Mouse (Mus musculus): ENCODE results near the gene Zar1. TPM values are rescaled to one million over a fixed set of nuclear protein-coding genes. Genes with fewer than 3 reads are reported as not detected.
"Not testable (repeated sequence)": the region's sequence is repeated elsewhere in the genome, so short reads cannot be mapped to it uniquely, and the experiment has no call there.

The Zar1 gene
- polyA plus RNA-seq (2014; fragmentation: Nextera tagmentation; extraction: Ambion mirVana), result 0.55 and 1.3 TPM in 2 replicates

- not testable (repeated sequence) for H3K36me3 ChIP-seq (ENCODE audit: control insufficient read depth, insufficient read depth, low read length); H3K4me1 ChIP-seq (ENCODE audit: control insufficient read depth, insufficient read depth, low read length); H3K27ac ChIP-seq (replicated peaks; ENCODE audit: low read depth, low read length); H3K27me3 ChIP-seq (ENCODE audit: control insufficient read depth, insufficient read depth, low read length); H3K9me3 ChIP-seq (ENCODE audit: control insufficient read depth, low read length)
- ATAC-seq (ENCODE audit: insufficient number of reproducible peaks, low FRiP score, low TSS enrichment, low read depth), result peak; percentile 51
- DNase-seq (ENCODE audit: low spot score), result peak; percentile 38
- Histone ChIP-seq H3K4me2 (ENCODE audit: low read depth, severe bottlenecking) (peak within 1 kb of the TSS; percentile 71), H3K9ac (ENCODE audit: low read length) (peak within 1 kb of the TSS; percentile 45; the same call in 1 of the 2 replicates), H3K4me3 (ENCODE audit: low read depth, low read length) (peak within 1 kb of the TSS; percentile 41)
- WGBS, result 7% methylated on average over 14 of the region's 21 CpGs
Measured at GRCm38 (mm10) chr5:72580970-72581332, at the start of gene Zar1. Gene Zar1 (minus strand): TSS chr5:72581254.

- Histone ChIP-seq H3K4me2 (ENCODE audit: low read depth, severe bottlenecking) (no peak overlapping the region), H3K9ac (ENCODE audit: low read length) (no peak overlapping the region), H3K27ac (replicated peaks; ENCODE audit: low read depth, low read length) (no peak overlapping the region), H3K9me3 (ENCODE audit: control insufficient read depth, low read length) (no peaks in the 10 kb centered on the region), H3K36me3 (ENCODE audit: control insufficient read depth, insufficient read depth, low read length) (no peaks in the 10 kb centered on the region), H3K4me1 (ENCODE audit: control insufficient read depth, insufficient read depth, low read length) (no peaks in the 10 kb centered on the region), H3K27me3 (ENCODE audit: control insufficient read depth, insufficient read depth, low read length) (no peaks in the 10 kb centered on the region), H3K4me3 (ENCODE audit: low read depth, low read length) (no peak overlapping the region)
- DNase-seq (ENCODE audit: low spot score) (no peak), ATAC-seq (ENCODE audit: insufficient number of reproducible peaks, low FRiP score, low TSS enrichment, low read depth) (no peak)
- WGBS, result 92% methylated on average over 6 of the region's 6 CpGs
Measured at GRCm38 (mm10) chr5:72630026-72630425, 49.0 kb upstream of the Zar1 start.

GRCm38 (mm10) chr5:72621022-72621421 lies 40.0 kb upstream of the Zar1 start:
- H3K4me2 ChIP-seq (ENCODE audit: low read depth, severe bottlenecking), result no peak overlapping the region
- no peaks in the 10 kb centered on the region for H3K9me3 ChIP-seq (ENCODE audit: control insufficient read depth, low read length)
- H3K27ac ChIP-seq (replicated peaks; ENCODE audit: low read depth, low read length), result no peak overlapping the region
- H3K36me3 ChIP-seq (ENCODE audit: control insufficient read depth, insufficient read depth, low read length), result no peaks in the 10 kb centered on the region
- ATAC-seq (ENCODE audit: insufficient number of reproducible peaks, low FRiP score, low TSS enrichment, low read depth) (no peak), DNase-seq (ENCODE audit: low spot score) (no peak)
- H3K4me1 ChIP-seq (ENCODE audit: control insufficient read depth, insufficient read depth, low read length), result no peaks in the 10 kb centered on the region
- no peak overlapping the region for H3K4me3 ChIP-seq (ENCODE audit: low read depth, low read length)
- no peaks in the 10 kb centered on the region for H3K27me3 ChIP-seq (ENCODE audit: control insufficient read depth, insufficient read depth, low read length)
- H3K9ac ChIP-seq (ENCODE audit: low read length), result no peak overlapping the region
- 90% methylated on average over 1 of the region's 1 CpGs for WGBS

GRCm38 (mm10) chr5:72617413-72617812 lies 36.4 kb upstream of the Zar1 start:
- ATAC-seq (ENCODE audit: insufficient number of reproducible peaks, low FRiP score, low TSS enrichment, low read depth) (no peak), DNase-seq (ENCODE audit: low spot score) (no peak)
- H3K4me1 ChIP-seq (ENCODE audit: control insufficient read depth, insufficient read depth, low read length), result no peaks in the 10 kb centered on the region
- H3K9me3 ChIP-seq (ENCODE audit: control insufficient read depth, low read length), result no peaks in the 10 kb centered on the region
- no peak overlapping the region for H3K27ac ChIP-seq (replicated peaks; ENCODE audit: low read depth, low read length)
- no peaks in the 10 kb centered on the region for H3K36me3 ChIP-seq (ENCODE audit: control insufficient read depth, insufficient read depth, low read length)
- no peak overlapping the region for H3K4me3 ChIP-seq (ENCODE audit: low read depth, low read length)
- H3K9ac ChIP-seq (ENCODE audit: low read length), result no peak overlapping the region
- 87% methylated on average over 4 of the region's 4 CpGs for WGBS
- H3K27me3 ChIP-seq (ENCODE audit: control insufficient read depth, insufficient read depth, low read length), result no peaks in the 10 kb centered on the region
- H3K4me2 ChIP-seq (ENCODE audit: low read depth, severe bottlenecking), result no peak overlapping the region

- 91% methylated on average over 4 of the region's 4 CpGs for WGBS
- ATAC-seq (ENCODE audit: insufficient number of reproducible peaks, low FRiP score, low TSS enrichment, low read depth), result no peak
- no peaks in the 10 kb centered on the region for H3K27me3 ChIP-seq (ENCODE audit: control insufficient read depth, insufficient read depth, low read length)
Measured at GRCm38 (mm10) chr5:72603138-72603537, 22.1 kb upstream of the Zar1 start.

GRCm38 (mm10) chr5:72601006-72601405 lies 20.0 kb upstream of the Zar1 start:
- H3K9me3 ChIP-seq (ENCODE audit: control insufficient read depth, low read length), result no peaks in the 10 kb centered on the region
- 16% methylated on average over 5 of the region's 5 CpGs for WGBS
- no peak overlapping the region for H3K27ac ChIP-seq (replicated peaks; ENCODE audit: low read depth, low read length)
- no peaks in the 10 kb centered on the region for H3K36me3 ChIP-seq (ENCODE audit: control insufficient read depth, insufficient read depth, low read length)
- peak; percentile 64 for DNase-seq (ENCODE audit: low spot score)
- no peaks in the 10 kb centered on the region for H3K4me1 ChIP-seq (ENCODE audit: control insufficient read depth, insufficient read depth, low read length)
- no peak overlapping the region for H3K9ac ChIP-seq (ENCODE audit: low read length)
- H3K4me2 ChIP-seq (ENCODE audit: low read depth, severe bottlenecking), result no peak overlapping the region
- no peak overlapping the region for H3K4me3 ChIP-seq (ENCODE audit: low read depth, low read length)
- H3K27me3 ChIP-seq (ENCODE audit: control insufficient read depth, insufficient read depth, low read length), result no peaks in the 10 kb centered on the region
- no peak for ATAC-seq (ENCODE audit: insufficient number of reproducible peaks, low FRiP score, low TSS enrichment, low read depth)

More at GRCm38 (mm10) chr5:72603138-72603537, 22.1 kb upstream of the Zar1 start:
- Histone ChIP-seq H3K4me1 (ENCODE audit: control insufficient read depth, insufficient read depth, low read length) (no peaks in the 10 kb centered on the region), H3K36me3 (ENCODE audit: control insufficient read depth, insufficient read depth, low read length) (no peaks in the 10 kb centered on the region), H3K27ac (replicated peaks; ENCODE audit: low read depth, low read length) (no peak overlapping the region), H3K4me3 (ENCODE audit: low read depth, low read length) (no peak overlapping the region), H3K9me3 (ENCODE audit: control insufficient read depth, low read length) (no peaks in the 10 kb centered on the region), H3K9ac (ENCODE audit: low read length) (no peak overlapping the region), H3K4me2 (ENCODE audit: low read depth, severe bottlenecking) (no peak overlapping the region)
- DNase-seq (ENCODE audit: low spot score), result no peak

- Histone ChIP-seq H3K9me3 (ENCODE audit: control insufficient read depth, low read length) (no peaks in the 10 kb centered on the region), H3K9ac (ENCODE audit: low read length) (no peak within 1 kb of the TSS), H3K4me2 (ENCODE audit: low read depth, severe bottlenecking) (peak within 1 kb of the TSS; percentile 71), H3K27me3 (ENCODE audit: control insufficient read depth, insufficient read depth, low read length) (peaks cover 9% of the 10 kb centered on the region; the same call in 1 of the 2 replicates), H3K4me3 (ENCODE audit: low read depth, low read length) (peak within 1 kb of the TSS; percentile 37), H3K4me1 (ENCODE audit: control insufficient read depth, insufficient read depth, low read length) (peaks cover 3% of the 10 kb centered on the region; the same call in 1 of the 2 replicates), H3K27ac (replicated peaks; ENCODE audit: low read depth, low read length) (no peak within 1 kb of the TSS), H3K36me3 (ENCODE audit: control insufficient read depth, insufficient read depth, low read length) (no peaks in the 10 kb centered on the region)
- DNase-seq (ENCODE audit: low spot score) (peak; percentile 40), ATAC-seq (ENCODE audit: insufficient number of reproducible peaks, low FRiP score, low TSS enrichment, low read depth) (peak; percentile 62; the same call in 1 of the 2 replicates)
- WGBS, result 4% methylated on average over 28 of the region's 38 CpGs
Measured at GRCm38 (mm10) chr5:72587192-72587681, 6.2 kb upstream of the Zar1 start, which contains the start of gene Gm5868. Gene Gm5868 (minus strand): TSS chr5:72587551.

- ATAC-seq (ENCODE audit: insufficient number of reproducible peaks, low FRiP score, low TSS enrichment, low read depth), result 0 out of 2 replicates have a peak, but pooled peaks have one; percentile 9
- H3K9me3 ChIP-seq (ENCODE audit: control insufficient read depth, low read length); H3K27me3 ChIP-seq (ENCODE audit: control insufficient read depth, insufficient read depth, low read length); H3K27ac ChIP-seq (replicated peaks; ENCODE audit: low read depth, low read length); H3K9ac ChIP-seq (ENCODE audit: low read length); H3K4me1 ChIP-seq (ENCODE audit: control insufficient read depth, insufficient read depth, low read length); H3K36me3 ChIP-seq (ENCODE audit: control insufficient read depth, insufficient read depth, low read length): not testable (repeated sequence)
- WGBS, result 46% methylated on average over 25 of the region's 25 CpGs
- H3K4me2 ChIP-seq (ENCODE audit: low read depth, severe bottlenecking), result peak overlapping the region; percentile 71
- DNase-seq (ENCODE audit: low spot score), result peak; percentile 24
- peak overlapping the region; percentile 37 for H3K4me3 ChIP-seq (ENCODE audit: low read depth, low read length)
Measured at GRCm38 (mm10) chr5:72586667-72587191, 5.7 kb upstream of the Zar1 start.

GRCm38 (mm10) chr5:72586122-72586521 lies 5.1 kb upstream of the Zar1 start:
- H3K27me3 ChIP-seq (ENCODE audit: control insufficient read depth, insufficient read depth, low read length), result peaks cover 10% of the 10 kb centered on the region; the same call in 1 of the 2 replicates
- not testable (repeated sequence) for DNase-seq (ENCODE audit: low spot score); H3K27ac ChIP-seq (replicated peaks; ENCODE audit: low read depth, low read length); H3K4me1 ChIP-seq (ENCODE audit: control insufficient read depth, insufficient read depth, low read length); H3K4me2 ChIP-seq (ENCODE audit: low read depth, severe bottlenecking); H3K36me3 ChIP-seq (ENCODE audit: control insufficient read depth, insufficient read depth, low read length); H3K9ac ChIP-seq (ENCODE audit: low read length); ATAC-seq (ENCODE audit: insufficient number of reproducible peaks, low FRiP score, low TSS enrichment, low read depth); H3K9me3 ChIP-seq (ENCODE audit: control insufficient read depth, low read length); H3K4me3 ChIP-seq (ENCODE audit: low read depth, low read length)
- 41% methylated on average over 7 of the region's 7 CpGs for WGBS
